Comparison of ENCODE assay signal across 1 mouse cellular context in the genomic region with DNA sequence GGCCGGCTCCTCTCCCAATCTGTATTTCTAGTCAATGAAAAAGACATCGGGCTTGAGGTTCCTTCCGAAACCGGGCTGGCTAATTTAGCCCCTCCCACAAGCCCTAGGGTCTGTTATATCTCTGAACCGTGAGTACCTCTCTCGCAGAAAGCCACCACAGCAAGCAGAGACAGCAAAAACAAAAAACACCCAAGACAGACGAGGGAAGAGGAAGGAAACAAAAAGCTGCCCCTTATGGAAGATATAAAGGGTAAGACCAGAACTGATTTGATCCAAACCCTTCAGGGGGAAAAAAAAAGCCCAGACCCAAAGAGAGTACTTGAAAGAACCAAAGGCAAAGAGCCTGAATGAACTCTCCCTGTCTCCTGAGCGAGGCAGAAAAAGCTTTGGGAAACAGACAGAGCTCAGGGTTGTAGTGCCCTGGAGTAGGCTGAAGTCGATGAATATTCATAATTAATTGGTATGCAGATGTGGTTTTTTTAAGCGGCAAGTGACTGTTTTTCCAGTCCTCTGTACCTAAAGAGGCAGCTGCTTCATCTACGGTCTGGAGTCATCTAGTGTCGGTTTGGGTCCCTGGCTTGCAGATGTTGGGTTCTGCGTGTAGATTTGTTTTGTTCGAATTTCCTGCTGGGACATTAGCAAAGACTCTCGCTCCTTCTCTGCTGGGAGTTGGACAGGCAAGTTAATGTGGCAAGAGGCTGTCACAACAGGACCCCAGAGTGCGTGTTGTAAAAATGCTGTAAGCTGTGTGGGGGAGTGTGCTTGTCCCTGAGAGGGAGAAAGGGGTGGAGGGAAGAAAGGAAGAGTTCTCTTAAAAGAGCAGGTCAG.
TF ChIP-seq lines count a peak whose summit lies in the region.

No protein-coding gene starts in this region.

TF ChIP-seq in CH12.LX, 34 proteins besides CTCF, POLR2A, EP300 and RAD21 (continued from another document):
- peak; percentile 23; the same call in 1 of the 2 replicates for TF ChIP-seq BHLHE40 (IDR thresholded peaks at IDR 0.05; ENCODE audit: low read depth, low read length)
- no peak for TF ChIP-seq USF2 (conservative IDR thresholded peaks at IDR 0.05; ENCODE audit: low read depth, low read length)
- no peak for TF ChIP-seq IRF4 (IDR thresholded peaks at IDR 0.05; ENCODE audit: low read depth, low read length)
- peak; percentile 88 for TF ChIP-seq ZNF384 (IDR thresholded peaks at IDR 0.05; ENCODE audit: low read depth, low read length)
- TF ChIP-seq TBP (conservative IDR thresholded peaks at IDR 0.05; ENCODE audit: low read depth, low read length): peak; percentile 10
- 0 out of 2 replicates have a peak, but pooled peaks have one; percentile 44 for TF ChIP-seq MYC (IDR thresholded peaks at IDR 0.05; ENCODE audit: low read depth, low read length)
- TF ChIP-seq MXI1 (IDR thresholded peaks at IDR 0.05; ENCODE audit: low read depth, low read length): peak; percentile 54
- no peak for TF ChIP-seq TCF12 (IDR thresholded peaks at IDR 0.05; ENCODE audit: low read depth, low read length)
- TF ChIP-seq HCFC1 (IDR thresholded peaks at IDR 0.05; ENCODE audit: low read depth, low read length): no peak
- peak; percentile 25; the same call in 1 of the 2 replicates for TF ChIP-seq CHD1 (IDR thresholded peaks at IDR 0.05; ENCODE audit: low read depth, low read length)
- TF ChIP-seq PAX5 (IDR thresholded peaks at IDR 0.05; ENCODE audit: low read length): no peak
- TF ChIP-seq RCOR1 (conservative IDR thresholded peaks at IDR 0.05; ENCODE audit: low read depth, low read length): 0 out of 2 replicates have a peak, but pooled peaks have one; percentile 48
- no peak for TF ChIP-seq ZMIZ1 (IDR thresholded peaks at IDR 0.05; ENCODE audit: low read depth, low read length)
